Mouse (Mus musculus): ENCODE measurements around the gene Zfp991.
"Not testable (repeated sequence)": the region's sequence is repeated elsewhere in the genome, so short reads cannot be mapped to it uniquely, and the experiment has no call there.

DNA sequence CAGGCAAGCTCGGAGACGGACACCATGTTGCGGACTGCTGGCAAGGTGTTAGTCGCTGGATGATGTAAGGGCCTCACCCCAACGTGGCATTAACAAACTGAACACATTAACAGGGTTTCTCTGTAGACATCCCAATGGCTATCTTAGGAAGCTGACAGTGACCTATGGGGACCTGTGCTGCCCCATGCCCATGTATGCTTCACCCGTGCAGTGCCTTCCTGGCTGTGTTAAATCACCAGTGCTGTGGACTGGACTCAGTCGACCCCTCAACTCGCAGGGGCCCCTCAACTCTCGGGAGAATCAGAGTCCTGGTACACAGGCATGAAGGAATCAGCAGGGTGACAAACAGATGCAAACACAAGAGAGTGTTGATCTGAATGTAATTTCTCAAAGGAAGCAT is 63.3 kb downstream of the Zfp991 start:
- not testable (repeated sequence) for TF ChIP-seq CTCF, POLR2A (IDR thresholded peaks at IDR 0.05; ENCODE audit: extremely low read depth, insufficient read depth, low read length)

Data from cortical plate, adult 2 months (tissue).